Mouse (Mus musculus) CD8-positive naive resting alpha-beta T cell, adult 57 days (primary cell): Measurements from ENCODE around the gene Zfp385b. TPM values are rescaled to one million over a fixed set of nuclear protein-coding genes. Genes with fewer than 3 reads are reported as not detected.

Experiments
- total RNA-seq: library from RNA; stranded (reverse); gene quantifications from one replicate; pipeline ENCODE4 v1.2.4, GENCODE M21; 2023

Gene Zfp385b
- total RNA-seq = not detected

DNA sequence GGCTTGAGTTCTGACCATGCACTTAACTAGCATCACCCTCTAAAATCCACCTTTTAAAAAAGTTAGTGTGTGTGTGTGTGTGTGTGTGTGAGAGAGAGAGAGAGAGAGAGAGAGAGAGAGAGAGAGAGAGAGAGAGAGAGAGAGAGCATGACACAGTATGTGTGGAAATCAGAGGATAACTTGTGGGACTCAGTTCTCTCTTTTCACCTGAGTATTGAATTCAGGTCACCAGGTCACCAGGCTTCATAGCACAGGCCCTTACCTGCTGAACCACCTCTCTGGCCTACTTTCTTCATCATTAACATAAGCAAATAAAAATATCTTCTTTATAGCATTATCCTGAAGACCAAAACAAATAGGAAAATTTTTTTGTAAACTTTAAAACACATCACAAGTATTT is at the start of gene Zfp385b:
Zfp385b (minus strand) TSS at position 101 of the 400 bp plus-strand sequence.

Other genes starting within 250 kb of the Zfp385b start
- gene Cwc22, start 126.7 kb upstream of the Zfp385b start, total RNA-seq = 50.6 TPM